In the genomic region with DNA sequence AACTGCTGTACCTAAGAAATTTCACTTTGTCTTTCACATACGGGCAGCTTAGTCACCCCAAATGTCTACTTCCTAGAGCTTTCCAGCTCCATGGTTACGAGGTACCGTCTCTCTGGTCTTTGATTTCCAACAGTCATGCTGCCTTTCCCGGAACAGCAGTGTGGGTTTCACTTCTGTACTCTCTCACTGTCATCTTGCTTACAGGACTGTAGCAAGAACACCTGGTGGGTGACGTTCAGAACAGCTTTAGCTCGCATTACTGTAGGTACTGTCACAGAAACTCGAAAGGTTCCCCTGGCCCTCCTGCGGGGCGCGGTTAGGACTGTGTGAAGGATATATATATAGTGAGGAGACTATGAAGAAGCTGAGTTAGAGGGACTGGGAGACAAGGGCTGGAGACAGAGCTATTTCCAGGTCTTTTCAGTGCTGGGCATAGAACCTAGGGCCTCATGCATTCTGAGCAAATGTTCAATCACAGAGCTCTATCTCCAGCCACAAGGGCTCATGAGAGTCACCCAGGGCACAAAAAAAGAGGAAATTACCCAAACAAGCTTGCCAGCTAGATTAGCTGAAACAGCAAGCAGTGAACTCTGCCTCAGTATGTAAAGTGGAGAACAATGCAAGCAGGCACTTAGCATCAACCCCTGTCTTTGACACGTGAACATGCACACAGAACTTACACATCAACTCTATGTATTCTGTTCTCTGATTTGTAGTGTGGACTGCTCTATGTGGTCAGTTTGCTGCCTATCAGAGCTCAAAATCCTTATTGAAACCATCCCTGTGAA, we compare ENCODE assay signal across 24 mouse cellular contexts. TPM values are rescaled to one million over a fixed set of nuclear protein-coding genes. Genes with fewer than 3 reads are reported as not detected.
DNase-seq lines count a peak whose midpoint lies in the region; ATAC-seq and TF ChIP-seq lines count a peak whose summit lies in the region.
"Had no signal": no experiment of that assay in that cellular context is flagged by ENCODE, and none has a peak within 500 bp of the region (broad histone marks: within the 10 kb centered on the region; RNA-seq: fewer than 3 reads in every experiment).

No protein-coding gene starts in this region.

- H3K4me2 ChIP-seq in midbrain, embryonic 11.5 days, result no peak overlapping the region
- peak overlapping the region; percentile 41 for H3K4me2 ChIP-seq in CH12.LX (ENCODE audit: insufficient read depth, low read depth, poor library complexity, severe bottlenecking)
- H3K4me2 ChIP-seq: forebrain, embryonic 13.5 days; hindbrain, embryonic 12.5 days; limb, embryonic 12.5 days; midbrain, embryonic 13.5 days; neural tube, embryonic 13.5 days had no signal

- in situ Hi-C loops in CH12.LX (cut with MboI; ENCODE audit: low pct_ligation_motif_present, low pct_unique_long_range_greater_than_20kb, low sequenced_read_pairs), result no loop called here

- H3K9ac ChIP-seq in midbrain, embryonic 11.5 days (ENCODE audit: low read length), result no peak overlapping the region
- no peak overlapping the region; the same call in 1 of the 2 replicates for H3K9ac ChIP-seq in CH12.LX (ENCODE audit: insufficient read depth, low read depth)
- H3K9ac ChIP-seq: forebrain, embryonic 13.5 days; hindbrain, embryonic 12.5 days; limb, embryonic 12.5 days; midbrain, embryonic 13.5 days; neural tube, embryonic 13.5 days had no signal

- no peak for ATAC-seq in midbrain, embryonic 11.5 days (ENCODE audit: low FRiP score)
- 0 out of 2 replicates have a peak, but pooled peaks have one; percentile 9 for ATAC-seq in megakaryocyte progenitor cell, adult 5-6 weeks (replicated peaks; ENCODE audit: poor library complexity)
- ATAC-seq: forebrain, embryonic 13.5 days; midbrain, embryonic 13.5 days had no signal

- H3K9me3 ChIP-seq in midbrain, embryonic 11.5 days (ENCODE audit: control insufficient read depth, low read length), result no peaks in the 10 kb centered on the region
- H3K9me3 ChIP-seq in midbrain, embryonic 10.5 days (replicated peaks), result no peaks in the 10 kb centered on the region
- no peaks in the 10 kb centered on the region for H3K9me3 ChIP-seq in CH12.LX (replicated peaks; ENCODE audit: low read length)
- H3K9me3 ChIP-seq: forebrain, embryonic 13.5 days; hindbrain, embryonic 12.5 days; limb, embryonic 12.5 days; midbrain, embryonic 13.5 days; neural tube, embryonic 13.5 days had no signal

- WGBS in midbrain, embryonic 11.5 days, result 92% methylated on average over 11 of the region's 11 CpGs
- 94% methylated on average over 11 of the region's 11 CpGs for WGBS in midbrain, embryonic 10.5 days

- H3K4me3 ChIP-seq in midbrain, embryonic 11.5 days (ENCODE audit: low read depth, low read length), result no peak overlapping the region
- H3K4me3 ChIP-seq in midbrain, embryonic 10.5 days, result no peak overlapping the region
- H3K4me3 ChIP-seq in CH12.LX (replicated peaks in 1 of 3; ENCODE audit: low read depth in 2 of 3, low read length in 2 of 3, poor library complexity in 1 of 3), result peak overlapping the region in 1 of 3 experiments; percentile 8
- H3K4me3 ChIP-seq: forebrain, embryonic 13.5 days; hindbrain, embryonic 12.5 days; limb, embryonic 12.5 days; midbrain, embryonic 13.5 days; neural tube, embryonic 13.5 days had no signal

- H3K79me2 ChIP-seq in CH12.LX (replicated peaks; ENCODE audit: control insufficient read depth, extremely low read depth, insufficient read depth, poor library complexity, severe bottlenecking), result peaks cover 7% of the 10 kb centered on the region; the same call in 1 of the 2 replicates

- DNase-seq in midbrain, embryonic 11.5 days (ENCODE audit: low spot score, missing footprints), result peak; percentile 81
- DNase-seq in midbrain, embryonic 10.5 days (ENCODE audit: low spot score), result no peak
- peak; percentile 90 for DNase-seq in CH12.LX (ENCODE audit: extremely low read depth)
- DNase-seq in brain, adult 2 months (ENCODE audit: low read depth, low spot score), result peak; percentile 32
- no peak for DNase-seq in urinary bladder, postnatal 4 days (ENCODE audit: low spot score in 2 of 2)
- no peak for DNase-seq in embryo, embryonic 10.5 days (ENCODE audit: low spot score)
- DNase-seq in kidney, postnatal 10 days, result no peak
- DNase-seq: adrenal gland, postnatal 14 days; cerebellum, adult 18-20 months; cerebellum, postnatal 10 days; gastrocnemius, postnatal 10 days; kidney, adult 8-10 months; layer of hippocampus, adult 9-11 months; lung, adult 2 months; lung, postnatal 10 days; thymus, adult 2 months; thymus, postnatal 4 days had no signal

- no peaks in the 10 kb centered on the region for H3K27me3 ChIP-seq in midbrain, embryonic 11.5 days (ENCODE audit: control insufficient read depth, insufficient read depth, low read length)
- no peaks in the 10 kb centered on the region for H3K27me3 ChIP-seq in midbrain, embryonic 10.5 days (ENCODE audit: low read depth, poor library complexity, severe bottlenecking)
- no peaks in the 10 kb centered on the region for H3K27me3 ChIP-seq in CH12.LX (replicated peaks)
- H3K27me3 ChIP-seq: forebrain, embryonic 13.5 days; hindbrain, embryonic 12.5 days; limb, embryonic 12.5 days; midbrain, embryonic 13.5 days; neural tube, embryonic 13.5 days had no signal

- H3K27ac ChIP-seq in midbrain, embryonic 11.5 days (ENCODE audit: low read depth, low read length), result no peak overlapping the region
- H3K27ac ChIP-seq in midbrain, embryonic 10.5 days (replicated peaks), result no peak overlapping the region
- peak overlapping the region; percentile 89 for H3K27ac ChIP-seq in CH12.LX (ENCODE audit: insufficient read depth, low read depth)
- H3K27ac ChIP-seq: forebrain, embryonic 13.5 days; hindbrain, embryonic 12.5 days; kidney, postnatal 0 days; limb, embryonic 12.5 days; midbrain, embryonic 13.5 days; neural tube, embryonic 13.5 days had no signal

- dilution Hi-C loops in CH12.LX (cut with MboI; ENCODE audit: extremely low pct_ligation_motif_present, extremely low pct_unique_long_range_greater_than_20kb, low sequenced_read_pairs), result no loop called here

- no peaks in the 10 kb centered on the region for H3K4me1 ChIP-seq in midbrain, embryonic 11.5 days (ENCODE audit: control insufficient read depth, insufficient read depth, low read length)
- no peaks in the 10 kb centered on the region for H3K4me1 ChIP-seq in midbrain, embryonic 10.5 days
- peaks cover 14 to 57% of the 10 kb centered on the region in 2 experiments for H3K4me1 ChIP-seq in CH12.LX (ENCODE audit: control insufficient read depth in 1 of 2, insufficient read depth in 2 of 2)
- H3K4me1 ChIP-seq: forebrain, embryonic 13.5 days; hindbrain, embryonic 12.5 days; limb, embryonic 12.5 days; midbrain, embryonic 13.5 days; neural tube, embryonic 13.5 days had no signal

- 0 out of 2 replicates have a peak, but pooled peaks have one; percentile 31 for TF ChIP-seq POLR2A in CH12.LX (IDR thresholded peaks at IDR 0.05; ENCODE audit: low read depth, low read length)

- TF ChIP-seq CTCF in CH12.LX (conservative IDR thresholded peaks at IDR 0.05 in 1 of 2, IDR thresholded peaks at IDR 0.05 in 1 of 2; ENCODE audit: low read depth in 2 of 2, low read length in 2 of 2), result no peak

- peak; percentile 75 for TF ChIP-seq EP300 in CH12.LX (IDR thresholded peaks at IDR 0.05; ENCODE audit: low read length)

- peaks cover 17% of the 10 kb centered on the region for H3K36me3 ChIP-seq in midbrain, embryonic 11.5 days (ENCODE audit: control insufficient read depth, insufficient read depth, low read length)
- peaks cover 94% of the 10 kb centered on the region for H3K36me3 ChIP-seq in midbrain, embryonic 10.5 days
- H3K36me3 ChIP-seq in CH12.LX (replicated peaks in 1 of 2; ENCODE audit: control insufficient read depth in 1 of 2, insufficient read depth in 1 of 2, low read length in 1 of 2), result peaks cover 53 to 77% of the 10 kb centered on the region in 2 experiments

- TF ChIP-seq RAD21 in CH12.LX (IDR thresholded peaks at IDR 0.05; ENCODE audit: low read depth, low read length), result no peak

RNA-seq across cellular contexts. Expression of gene Ndufab1, which starts 14.3 kb away (rescaled TPM):
- polyA plus RNA-seq in midbrain, embryonic 11.5 days (2014; fragmentation: Nextera tagmentation; extraction: Ambion mirVana), result 688 and 709 TPM in 2 replicates
- polyA plus RNA-seq in midbrain, embryonic 10.5 days (2016; fragmentation: Nextera tagmentation; extraction: Ambion mirVana), result 757 and 815 TPM in 2 replicates
- 156 and 162 TPM in 2 replicates for total RNA-seq in CH12.LX (2012; rRNA removed)
- 248 and 268 TPM in 2 replicates for total RNA-seq in CH12.LX (2014; rRNA removed)
- polyA plus RNA-seq in CH12.LX (2012; ENCODE audit: insufficient read length, low read depth), result 302 and 366 TPM in 2 replicates
- total RNA-seq in megakaryocyte progenitor cell, adult 5-6 weeks (2015), result 277 and 282 TPM in 2 replicates
- 77.0 and 77.4 TPM in 2 replicates for total RNA-seq in megakaryocyte progenitor cell, adult 5-6 weeks (2017)

RNA-seq across cellular contexts. Expression of gene Ears2, which starts 20.3 kb away (rescaled TPM):
- polyA plus RNA-seq in midbrain, embryonic 11.5 days (2014; fragmentation: Nextera tagmentation; extraction: Ambion mirVana), result 13.4 and 16.3 TPM in 2 replicates
- 18.9 and 19.2 TPM in 2 replicates for polyA plus RNA-seq in midbrain, embryonic 10.5 days (2016; fragmentation: Nextera tagmentation; extraction: Ambion mirVana)
- total RNA-seq in CH12.LX (2012; rRNA removed) (11.2 and 14.3 TPM in 2 replicates), CH12.LX (2014; rRNA removed) (11.8 and 13.2 TPM in 2 replicates)
- polyA plus RNA-seq in CH12.LX (2012; ENCODE audit: insufficient read length, low read depth), result 10.6 and 11.7 TPM in 2 replicates
- 4.1 and 5.7 TPM in 2 replicates for total RNA-seq in megakaryocyte progenitor cell, adult 5-6 weeks (2015)
- 6.6 and 7.7 TPM in 2 replicates for total RNA-seq in megakaryocyte progenitor cell, adult 5-6 weeks (2017)

RNA-seq across cellular contexts. Expression of gene Ubfd1, which starts 20.4 kb away (rescaled TPM):
- polyA plus RNA-seq in midbrain, embryonic 11.5 days (2014; fragmentation: Nextera tagmentation; extraction: Ambion mirVana), result 94.1 and 94.6 TPM in 2 replicates
- polyA plus RNA-seq in midbrain, embryonic 10.5 days (2016; fragmentation: Nextera tagmentation; extraction: Ambion mirVana), result 64.7 and 65.7 TPM in 2 replicates
- total RNA-seq in CH12.LX (2012; rRNA removed) (26.9 and 38.9 TPM in 2 replicates), CH12.LX (2014; rRNA removed) (48.7 and 51.8 TPM in 2 replicates)
- polyA plus RNA-seq in CH12.LX (2012; ENCODE audit: insufficient read length, low read depth), result 36.5 and 49.5 TPM in 2 replicates
- total RNA-seq in megakaryocyte progenitor cell, adult 5-6 weeks (2015), result 36.5 and 37.1 TPM in 2 replicates
- 30.7 and 35.9 TPM in 2 replicates for total RNA-seq in megakaryocyte progenitor cell, adult 5-6 weeks (2017)

RNA-seq across cellular contexts. Expression of gene Palb2, which starts 45.4 kb away (rescaled TPM):
- polyA plus RNA-seq in midbrain, embryonic 11.5 days (2014; fragmentation: Nextera tagmentation; extraction: Ambion mirVana), result 19.0 and 22.6 TPM in 2 replicates
- polyA plus RNA-seq in midbrain, embryonic 10.5 days (2016; fragmentation: Nextera tagmentation; extraction: Ambion mirVana), result 21.0 and 26.0 TPM in 2 replicates
- total RNA-seq in CH12.LX (2012; rRNA removed) (11.7 and 14.4 TPM in 2 replicates), CH12.LX (2014; rRNA removed) (13.6 and 14.0 TPM in 2 replicates)
- 14.6 and 17.5 TPM in 2 replicates for polyA plus RNA-seq in CH12.LX (2012; ENCODE audit: insufficient read length, low read depth)
- total RNA-seq in megakaryocyte progenitor cell, adult 5-6 weeks (2015), result 26.8 and 26.9 TPM in 2 replicates
- 21.9 and 22.2 TPM in 2 replicates for total RNA-seq in megakaryocyte progenitor cell, adult 5-6 weeks (2017)

RNA-seq across cellular contexts. Expression of gene Dctn5, which starts 45.5 kb away (rescaled TPM):
- 140 and 141 TPM in 2 replicates for polyA plus RNA-seq in midbrain, embryonic 11.5 days (2014; fragmentation: Nextera tagmentation; extraction: Ambion mirVana)
- 130 and 143 TPM in 2 replicates for polyA plus RNA-seq in midbrain, embryonic 10.5 days (2016; fragmentation: Nextera tagmentation; extraction: Ambion mirVana)
- total RNA-seq in CH12.LX (2012; rRNA removed) (54.3 and 56.5 TPM in 2 replicates), CH12.LX (2014; rRNA removed) (62.7 and 64.6 TPM in 2 replicates)
- 74.7 and 76.7 TPM in 2 replicates for polyA plus RNA-seq in CH12.LX (2012; ENCODE audit: insufficient read length, low read depth)
- total RNA-seq in megakaryocyte progenitor cell, adult 5-6 weeks (2015), result 61.3 and 62.8 TPM in 2 replicates
- total RNA-seq in megakaryocyte progenitor cell, adult 5-6 weeks (2017), result 75.4 and 83.6 TPM in 2 replicates

Comparison
In these comparisons a context has a peak if more than half of its experiments do, and no peak if none do; other contexts are left out.
1. DNase-seq: peak in midbrain, embryonic 11.5 days (single experiment), CH12.LX (single experiment) and brain, adult 2 months (single experiment); none in midbrain, embryonic 10.5 days (single experiment), urinary bladder, postnatal 4 days (0 of 2), embryo, embryonic 10.5 days (single experiment) and kidney, postnatal 10 days (single experiment).